Mouse (Mus musculus): ENCODE measurements around the gene Shkbp1. TPM values are rescaled to one million over a fixed set of nuclear protein-coding genes. Genes with fewer than 3 reads are reported as not detected.
A peak's percentile ranks its signal among the peaks of the same experiment; 100 is the strongest.

Shkbp1 gene
- polyA plus RNA-seq, 1 experiment, result 44.5 TPM

DNA sequence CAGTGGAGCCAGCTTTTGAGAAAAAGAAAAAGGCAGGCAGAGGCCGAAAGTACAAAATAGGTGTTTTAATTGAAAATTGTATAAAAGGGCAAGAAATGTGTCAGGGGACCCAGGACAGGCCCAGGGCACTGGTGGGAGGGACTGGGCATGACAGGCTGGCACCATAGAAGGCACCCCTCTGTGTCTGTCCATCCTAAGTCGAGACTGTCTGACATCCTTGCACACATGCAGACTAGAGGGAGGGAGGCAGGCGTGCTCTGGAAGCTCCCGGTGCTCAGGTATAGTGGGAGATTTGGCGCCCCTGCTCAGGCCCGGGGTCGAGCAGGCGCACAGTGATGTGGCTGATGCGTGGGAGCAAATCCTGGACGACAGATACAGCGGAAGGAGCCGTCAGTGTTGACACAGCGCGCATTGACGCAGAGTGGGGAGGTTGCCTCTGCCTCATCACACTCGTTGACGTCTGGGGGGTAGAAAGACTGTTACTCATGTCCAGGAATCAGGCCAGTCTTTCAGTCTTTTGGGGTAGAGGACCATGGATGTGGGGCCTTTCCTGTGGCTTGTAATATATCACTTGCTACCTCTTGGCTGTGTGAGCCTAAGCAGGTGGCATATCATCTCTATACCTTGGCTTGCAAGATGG, 50.6 kb downstream of the Shkbp1 start:
- H3K9me3 ChIP-seq (replicated peaks; ENCODE audit: control insufficient read depth, insufficient read depth, low read length, poor library complexity, severe bottlenecking), result no peaks in the 10 kb centered on the region
- no peak for TF ChIP-seq POLR2A (IDR thresholded peaks at IDR 0.05; ENCODE audit: insufficient read depth, low read length)
- TF ChIP-seq EP300 (IDR thresholded peaks at IDR 0.05; ENCODE audit: insufficient read depth, low read depth, low read length), result no peak
- TF ChIP-seq CTCF (IDR thresholded peaks at IDR 0.05; ENCODE audit: low read depth, low read length), result no peak
- no peak overlapping the region for H3K9ac ChIP-seq (ENCODE audit: low read depth, poor library complexity, severe bottlenecking)

DNA sequence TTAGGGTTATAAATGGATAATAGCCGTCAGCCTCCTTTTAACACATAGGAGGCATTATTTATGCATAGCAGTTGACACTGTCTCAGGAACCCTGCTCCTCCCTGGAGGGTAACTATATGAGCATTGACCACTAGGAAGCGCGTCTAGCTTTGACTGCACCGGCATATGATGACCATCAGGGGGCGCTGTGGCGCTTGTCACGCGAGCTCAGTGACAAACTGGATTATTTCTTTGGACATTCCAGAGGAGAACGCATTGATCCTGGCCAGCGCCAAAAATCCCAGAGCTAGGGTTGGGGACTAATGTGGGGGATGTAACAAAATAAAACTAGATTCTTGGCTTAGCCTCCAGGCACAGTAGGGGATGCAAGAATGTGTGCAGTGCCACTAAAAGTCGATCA, 53.6 kb downstream of the Shkbp1 start:
- H3K36me3 ChIP-seq (ENCODE audit: control insufficient read depth, insufficient read depth, low read length, poor library complexity, severe bottlenecking), result no peaks in the 10 kb centered on the region
- no peaks in the 10 kb centered on the region for H3K9me3 ChIP-seq (replicated peaks; ENCODE audit: control insufficient read depth, insufficient read depth, low read length, poor library complexity, severe bottlenecking)
- no peaks in the 10 kb centered on the region for H3K27me3 ChIP-seq (ENCODE audit: control insufficient read depth, insufficient read depth, low read length, poor library complexity, severe bottlenecking)
- no peak overlapping the region for H3K4me3 ChIP-seq (ENCODE audit: low read depth, low read length)
- TF ChIP-seq CTCF (IDR thresholded peaks at IDR 0.05; ENCODE audit: low read depth, low read length) (peak; percentile 99), EP300 (IDR thresholded peaks at IDR 0.05; ENCODE audit: insufficient read depth, low read depth, low read length) (0 out of 2 replicates have a peak, but pooled peaks have one; percentile 30), POLR2A (IDR thresholded peaks at IDR 0.05; ENCODE audit: insufficient read depth, low read length) (no peak)
- peak overlapping the region; percentile 11 for H3K27ac ChIP-seq (ENCODE audit: insufficient read depth, low read length)
- H3K9ac ChIP-seq (ENCODE audit: low read depth, poor library complexity, severe bottlenecking), result no peak overlapping the region
- H3K4me1 ChIP-seq (ENCODE audit: control insufficient read depth, insufficient read depth, low read length), result no peaks in the 10 kb centered on the region

More for the DNA sequence above, 50.6 kb downstream of the Shkbp1 start:
- Histone ChIP-seq H3K36me3 (ENCODE audit: control insufficient read depth, insufficient read depth, low read length, poor library complexity, severe bottlenecking) (0 out of 2 replicates have a peak, but pooled peaks cover 2% of the 10 kb centered on the region), H3K27ac (ENCODE audit: insufficient read depth, low read length) (peak overlapping the region; percentile 17), H3K4me3 (ENCODE audit: low read depth, low read length) (no peak overlapping the region), H3K4me1 (ENCODE audit: control insufficient read depth, insufficient read depth, low read length) (no peaks in the 10 kb centered on the region), H3K27me3 (ENCODE audit: control insufficient read depth, insufficient read depth, low read length, poor library complexity, severe bottlenecking) (no peaks in the 10 kb centered on the region)

DNA sequence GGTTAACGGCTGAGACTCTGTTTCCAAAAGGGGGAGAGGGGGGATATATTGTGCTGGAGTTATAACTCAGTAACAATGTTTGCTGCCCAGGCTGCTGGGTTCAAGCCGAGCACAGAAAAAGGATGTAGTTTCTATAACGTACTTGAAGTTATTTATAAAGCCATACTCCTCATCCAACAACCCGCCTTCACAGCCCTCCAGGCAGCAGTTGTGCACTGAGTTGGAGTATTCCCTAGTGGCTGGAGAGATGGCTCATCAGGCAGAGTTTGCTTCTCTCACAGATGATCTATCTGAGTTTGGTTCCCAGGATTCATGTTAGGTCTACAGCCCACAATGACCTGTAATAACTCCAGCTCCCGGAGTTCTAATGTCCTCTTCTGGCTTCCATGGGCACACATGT, 55.0 kb downstream of the Shkbp1 start:
- H3K27me3 ChIP-seq (ENCODE audit: control insufficient read depth, insufficient read depth, low read length, poor library complexity, severe bottlenecking), result no peaks in the 10 kb centered on the region
- H3K4me3 ChIP-seq (ENCODE audit: low read depth, low read length), result no peak overlapping the region
- TF ChIP-seq EP300 (IDR thresholded peaks at IDR 0.05; ENCODE audit: insufficient read depth, low read depth, low read length) (no peak), CTCF (IDR thresholded peaks at IDR 0.05; ENCODE audit: low read depth, low read length) (no peak), POLR2A (IDR thresholded peaks at IDR 0.05; ENCODE audit: insufficient read depth, low read length) (no peak)
- no peaks in the 10 kb centered on the region for H3K9me3 ChIP-seq (replicated peaks; ENCODE audit: control insufficient read depth, insufficient read depth, low read length, poor library complexity, severe bottlenecking)
- no peak overlapping the region for H3K9ac ChIP-seq (ENCODE audit: low read depth, poor library complexity, severe bottlenecking)
- H3K4me1 ChIP-seq (ENCODE audit: control insufficient read depth, insufficient read depth, low read length), result no peaks in the 10 kb centered on the region
- no peaks in the 10 kb centered on the region for H3K36me3 ChIP-seq (ENCODE audit: control insufficient read depth, insufficient read depth, low read length, poor library complexity, severe bottlenecking)
- H3K27ac ChIP-seq (ENCODE audit: insufficient read depth, low read length), result no peak overlapping the region

DNA sequence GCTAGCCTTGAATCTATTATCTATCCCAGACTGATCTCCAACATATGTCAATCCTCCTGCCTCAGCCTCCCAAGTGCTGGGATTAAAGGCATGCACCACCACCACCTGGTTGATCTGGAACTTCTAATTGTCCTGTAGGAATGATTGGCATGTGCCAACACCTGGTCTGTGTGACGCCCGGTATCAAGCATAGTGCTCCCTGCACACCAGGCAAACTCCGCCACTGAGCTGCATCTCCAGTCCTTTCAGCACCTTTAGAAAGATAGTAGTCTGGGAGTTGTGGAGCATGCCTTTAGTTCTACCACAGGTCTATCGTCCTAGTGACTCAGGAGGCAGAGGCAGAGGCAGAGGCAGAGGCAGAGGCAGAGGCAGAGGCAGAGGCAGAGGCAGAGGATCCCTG, 55.5 kb downstream of the Shkbp1 start:
- no peaks in the 10 kb centered on the region for H3K4me1 ChIP-seq (ENCODE audit: control insufficient read depth, insufficient read depth, low read length)
- no peak for TF ChIP-seq EP300 (IDR thresholded peaks at IDR 0.05; ENCODE audit: insufficient read depth, low read depth, low read length)
- no peak for TF ChIP-seq POLR2A (IDR thresholded peaks at IDR 0.05; ENCODE audit: insufficient read depth, low read length)
- no peak for TF ChIP-seq CTCF (IDR thresholded peaks at IDR 0.05; ENCODE audit: low read depth, low read length)
- H3K36me3 ChIP-seq (ENCODE audit: control insufficient read depth, insufficient read depth, low read length, poor library complexity, severe bottlenecking), result no peaks in the 10 kb centered on the region
- H3K4me3 ChIP-seq (ENCODE audit: low read depth, low read length), result no peak overlapping the region
- no peaks in the 10 kb centered on the region for H3K27me3 ChIP-seq (ENCODE audit: control insufficient read depth, insufficient read depth, low read length, poor library complexity, severe bottlenecking)
- no peak overlapping the region for H3K27ac ChIP-seq (ENCODE audit: insufficient read depth, low read length)
- H3K9me3 ChIP-seq (replicated peaks; ENCODE audit: control insufficient read depth, insufficient read depth, low read length, poor library complexity, severe bottlenecking), result no peaks in the 10 kb centered on the region
- H3K9ac ChIP-seq (ENCODE audit: low read depth, poor library complexity, severe bottlenecking), result no peak overlapping the region

DNA sequence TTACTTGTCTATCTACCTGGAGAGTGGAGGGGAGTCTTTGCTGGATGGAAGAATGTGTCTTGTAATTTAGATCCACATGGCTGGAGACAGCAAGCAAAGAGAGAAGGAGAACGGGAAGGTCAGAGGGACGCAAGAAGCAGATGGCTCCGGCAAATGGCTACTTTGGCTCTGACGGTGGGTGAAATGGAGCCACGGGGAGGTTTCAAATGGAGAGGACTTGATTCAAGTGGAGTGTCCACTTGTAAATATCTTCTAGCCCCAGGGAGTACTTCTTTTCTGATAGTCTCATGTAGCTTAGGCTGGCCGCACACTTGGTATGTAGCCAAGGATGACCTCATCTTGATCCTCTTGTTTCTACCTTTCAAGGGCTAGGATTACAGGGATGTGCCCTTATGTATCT, 57.0 kb downstream of the Shkbp1 start:
- Histone ChIP-seq H3K9ac (ENCODE audit: low read depth, poor library complexity, severe bottlenecking) (no peak overlapping the region), H3K27ac (ENCODE audit: insufficient read depth, low read length) (no peak overlapping the region), H3K4me3 (ENCODE audit: low read depth, low read length) (no peak overlapping the region), H3K4me1 (ENCODE audit: control insufficient read depth, insufficient read depth, low read length) (no peaks in the 10 kb centered on the region), H3K36me3 (ENCODE audit: control insufficient read depth, insufficient read depth, low read length, poor library complexity, severe bottlenecking) (no peaks in the 10 kb centered on the region), H3K27me3 (ENCODE audit: control insufficient read depth, insufficient read depth, low read length, poor library complexity, severe bottlenecking) (no peaks in the 10 kb centered on the region), H3K9me3 (replicated peaks; ENCODE audit: control insufficient read depth, insufficient read depth, low read length, poor library complexity, severe bottlenecking) (no peaks in the 10 kb centered on the region)
- TF ChIP-seq POLR2A (IDR thresholded peaks at IDR 0.05; ENCODE audit: insufficient read depth, low read length) (no peak), EP300 (IDR thresholded peaks at IDR 0.05; ENCODE audit: insufficient read depth, low read depth, low read length) (no peak), CTCF (IDR thresholded peaks at IDR 0.05; ENCODE audit: low read depth, low read length) (no peak)

DNA sequence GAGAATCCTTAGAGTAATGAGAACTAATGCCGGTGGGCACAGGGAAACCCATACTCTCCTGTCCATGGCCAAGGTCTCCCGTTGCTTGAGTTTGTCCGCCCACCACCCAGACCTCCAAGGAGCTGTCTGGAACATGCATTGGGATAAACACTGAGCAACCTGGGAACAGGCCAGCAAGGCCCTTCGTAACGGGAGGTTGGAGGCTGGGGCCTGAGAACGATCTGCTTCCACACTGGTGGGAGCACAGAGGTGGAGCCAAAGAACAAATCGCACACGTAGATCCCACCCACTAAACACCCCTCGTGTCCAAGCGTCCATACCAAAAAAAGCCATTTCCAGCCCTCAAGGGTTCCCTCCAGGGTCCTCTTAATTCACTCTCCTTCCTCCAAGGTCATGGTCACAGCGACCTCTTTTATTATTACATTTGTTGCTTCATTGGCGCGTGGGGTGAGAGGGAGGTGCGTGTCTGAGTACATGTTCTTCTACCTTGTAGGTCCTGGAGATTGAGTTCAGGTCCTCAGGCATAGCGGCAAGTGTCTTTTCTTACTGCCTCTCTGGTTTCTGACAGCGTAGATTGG, 57.7 kb downstream of the Shkbp1 start:
- Histone ChIP-seq H3K27ac (ENCODE audit: insufficient read depth, low read length) (no peak overlapping the region), H3K9me3 (replicated peaks; ENCODE audit: control insufficient read depth, insufficient read depth, low read length, poor library complexity, severe bottlenecking) (no peaks in the 10 kb centered on the region), H3K27me3 (ENCODE audit: control insufficient read depth, insufficient read depth, low read length, poor library complexity, severe bottlenecking) (no peaks in the 10 kb centered on the region), H3K9ac (ENCODE audit: low read depth, poor library complexity, severe bottlenecking) (no peak overlapping the region), H3K36me3 (ENCODE audit: control insufficient read depth, insufficient read depth, low read length, poor library complexity, severe bottlenecking) (no peaks in the 10 kb centered on the region), H3K4me1 (ENCODE audit: control insufficient read depth, insufficient read depth, low read length) (no peaks in the 10 kb centered on the region), H3K4me3 (ENCODE audit: low read depth, low read length) (no peak overlapping the region)
- TF ChIP-seq EP300 (IDR thresholded peaks at IDR 0.05; ENCODE audit: insufficient read depth, low read depth, low read length) (no peak), CTCF (IDR thresholded peaks at IDR 0.05; ENCODE audit: low read depth, low read length) (no peak), POLR2A (IDR thresholded peaks at IDR 0.05; ENCODE audit: insufficient read depth, low read length) (no peak)

Data from ES-Bruce4 (cell line).